Mouse (Mus musculus) kidney, postnatal 36 days (tissue): ENCODE results near the gene A230072I06Rik.
A peak's percentile ranks its signal among the peaks of the same experiment; 100 is the strongest.

Experiments used
- DNase-seq, 2 experiments: peaks; one replicate each; pipeline ENCODE4 v3.0.0; 2021 to 2022; ENCODE audit warnings: mixed read lengths in 2 of 2

The A230072I06Rik gene

GRCm38 (mm10) chr8:12324561-12324960 lies 45.9 kb downstream of the A230072I06Rik start:
- no peak for DNase-seq

- DNase-seq: no peak
Measured at GRCm38 (mm10) chr8:12324991-12325601, 46.5 kb downstream of the A230072I06Rik start.

GRCm38 (mm10) chr8:12327187-12327586 lies 48.6 kb downstream of the A230072I06Rik start:
- DNase-seq: no peak

- DNase-seq: no peak
Measured at GRCm38 (mm10) chr8:12327707-12328471, 49.3 kb downstream of the A230072I06Rik start.

- DNase-seq: no peak
Measured at GRCm38 (mm10) chr8:12328476-12328875, 49.9 kb downstream of the A230072I06Rik start.

- DNase-seq: peak in 1 of 2 experiments; percentile 9
Measured at GRCm38 (mm10) chr8:12330066-12330465, 51.4 kb downstream of the A230072I06Rik start.
